Mouse (Mus musculus) T-helper 1 cell (primary cell): ENCODE measurements around the gene Rps5.
"Not testable (repeated sequence)": the region's sequence is repeated elsewhere in the genome, so short reads cannot be mapped to it uniquely, and the experiment has no call there.

Experiments used
- in situ Hi-C: fragments of 300-600 bp; cut with MboI, MseI; formaldehyde crosslinking; loops from one replicate; pipeline ENCODE4 v1.15.1; 2025; ENCODE audit warnings: high pct_unique_total_duplicates

Gene Rps5

GRCm38 (mm10) chr7:12921705-12922465 lies at the start of gene Rps5:
Rps5 (plus strand) TSS chr7:12922290.
- in situ Hi-C loops, result no loop called here

- in situ Hi-C loops, result no loop called here
Observed at GRCm38 (mm10) chr7:12874301-12874700, 47.8 kb upstream of the Rps5 start.

- in situ Hi-C loops, result no loop called here
Observed at GRCm38 (mm10) chr7:12880036-12880435, 42.1 kb upstream of the Rps5 start.

- in situ Hi-C loops, result not testable (repeated sequence)
Observed at GRCm38 (mm10) chr7:12880497-12880896, 41.6 kb upstream of the Rps5 start.

GRCm38 (mm10) chr7:12880911-12881660 lies 41.0 kb upstream of the Rps5 start, which contains the start of gene Zfp128:
Zfp128 (plus strand) TSS chr7:12881177.
- in situ Hi-C loops, result no loop called here

GRCm38 (mm10) chr7:12886563-12887266 lies 35.4 kb upstream of the Rps5 start:
- in situ Hi-C loops, result no loop called here

- in situ Hi-C loops, result no loop called here
Observed at GRCm38 (mm10) chr7:12887585-12887984, 34.5 kb upstream of the Rps5 start.

GRCm38 (mm10) chr7:12890928-12891327 lies 31.2 kb upstream of the Rps5 start:
- in situ Hi-C loops, result no loop called here

GRCm38 (mm10) chr7:12891334-12891733 lies 30.8 kb upstream of the Rps5 start:
- in situ Hi-C loops, result no loop called here

- in situ Hi-C loops, result no loop called here
Observed at GRCm38 (mm10) chr7:12897655-12898410, 24.3 kb upstream of the Rps5 start, which contains the start of gene Zscan22. Zscan22 (plus strand) TSS chr7:12897815.

- in situ Hi-C loops, result loop anchor here (10.0 kb wide), 1 partner anchor 373 kb away; the partner anchor contains the start of genes Lig1 and Zswim9
Observed at GRCm38 (mm10) chr7:12901517-12901916, 20.6 kb upstream of the Rps5 start.

GRCm38 (mm10) chr7:12903623-12904022 lies 18.5 kb upstream of the Rps5 start:
- in situ Hi-C loops, result loop anchor here (10.0 kb wide), 1 partner anchor 371 kb away; the partner anchor contains the start of genes Lig1 and Zswim9

GRCm38 (mm10) chr7:12905146-12905545 lies 16.9 kb upstream of the Rps5 start:
- in situ Hi-C loops, result loop anchor here (10.0 kb wide), 1 partner anchor 370 kb away; the partner anchor contains the start of genes Lig1 and Zswim9

GRCm38 (mm10) chr7:12909498-12909962 lies 12.6 kb upstream of the Rps5 start:
- in situ Hi-C loops, result loop anchor here (10.0 kb wide), 1 partner anchor 365 kb away; the partner anchor contains the start of genes Lig1 and Zswim9

- in situ Hi-C loops, result no loop called here
Observed at GRCm38 (mm10) chr7:12910181-12910668, 11.9 kb upstream of the Rps5 start.

- in situ Hi-C loops, result no loop called here
Observed at GRCm38 (mm10) chr7:12913556-12913955, 8.5 kb upstream of the Rps5 start.

- in situ Hi-C loops, result not testable (repeated sequence)
Observed at GRCm38 (mm10) chr7:12920495-12920894, 1.6 kb upstream of the Rps5 start.

GRCm38 (mm10) chr7:12921318-12921704 lies 779 bp upstream of the Rps5 start:
- in situ Hi-C loops, result no loop called here

- in situ Hi-C loops, result no loop called here
Observed at GRCm38 (mm10) chr7:12922729-12923128, 639 bp downstream of the Rps5 start.

GRCm38 (mm10) chr7:12926316-12926715 lies 4.2 kb downstream of the Rps5 start:
- in situ Hi-C loops, result no loop called here
